Mouse (Mus musculus): ENCODE measurements at regions not wholly inside any gene's neighbourhood (a gene's known extent, or its start where the extent isn't known, plus 50 kb on each side); places are given as distances from the start of the nearest gene placed in this dataset.

DNA sequence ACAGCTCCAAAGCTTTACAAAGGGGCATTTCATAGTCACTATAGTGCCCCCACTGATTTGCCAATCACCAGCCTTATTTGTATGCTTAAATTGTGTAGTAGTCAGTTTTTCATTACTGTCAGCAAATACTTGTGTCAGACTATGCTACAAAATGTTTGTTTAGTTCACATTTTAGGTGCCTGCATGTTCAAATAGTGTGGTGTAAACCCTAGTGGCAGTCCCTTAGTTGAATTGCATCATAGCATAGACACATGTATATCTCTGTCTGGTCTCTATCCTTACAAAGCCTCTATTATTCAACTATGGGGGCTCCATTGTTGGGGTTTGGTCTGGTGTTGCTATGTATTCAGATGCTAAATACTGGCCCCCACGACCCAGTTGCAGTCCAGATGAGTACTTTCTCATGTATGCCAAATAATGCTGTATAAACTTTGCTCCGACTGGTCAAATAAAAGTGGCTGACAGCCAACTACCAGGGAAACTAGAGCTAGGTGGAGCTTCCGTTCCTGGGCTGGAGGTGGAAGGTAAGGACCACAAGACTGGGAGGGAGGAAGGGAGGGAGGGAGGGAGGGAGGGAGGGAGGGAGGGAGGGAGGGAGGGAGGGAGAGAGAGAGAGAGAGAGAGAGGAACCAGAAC is 109.0 kb upstream of the C1qtnf3 start:
- TF ChIP-seq POLR2A (IDR thresholded peaks at IDR 0.05; ENCODE audit: insufficient read length, low read depth) (no peak), USF1 (IDR thresholded peaks at IDR 0.05; ENCODE audit: low read depth) (no peak), MYOG (IDR thresholded peaks at IDR 0.05; ENCODE audit: control insufficient read depth in 1 of 3, insufficient read depth in 1 of 3, insufficient read length in 2 of 3, low read depth in 2 of 3) (no peak), MAX (IDR thresholded peaks at IDR 0.05; ENCODE audit: low read depth) (no peak), TCF12 (IDR thresholded peaks at IDR 0.05; ENCODE audit: insufficient read depth, poor library complexity, severe bottlenecking) (no peak), E2F4 (IDR thresholded peaks at IDR 0.05; ENCODE audit: insufficient read depth) (no peak), MYOD1 (IDR thresholded peaks at IDR 0.05; ENCODE audit: control insufficient read depth in 1 of 3, insufficient read length in 2 of 3, low read depth in 2 of 3) (no peak), TCF3 (IDR thresholded peaks at IDR 0.05; ENCODE audit: insufficient read length, low read depth) (no peak)

All from myocyte (in vitro differentiated cells).